Mouse (Mus musculus) intestine, embryonic 14.5 days (tissue): Measurements from ENCODE around the gene Itgal. TPM values are rescaled to one million over a fixed set of nuclear protein-coding genes. Genes with fewer than 3 reads are reported as not detected.
"Not testable (repeated sequence)": the region's sequence is repeated elsewhere in the genome, so short reads cannot be mapped to it uniquely, and the experiment has no call there.

ENCODE experiments used
- ATAC-seq: fragments of 200-750 bp; cut with Nextera tagmentation; replicated peaks from 2 replicates; pipeline ENCODE4 v1.8.0; 2017; ENCODE audit warnings: low read depth, moderate number of reproducible peaks, moderate TSS enrichment, moderate library complexity; ENCODE audit not compliant: low FRiP score, low TSS enrichment
- DNase-seq: peaks from one replicate; pipeline ENCODE4 v3.0.0-alpha.2; 2018; ENCODE audit warnings: low spot score
- H3K27ac ChIP-seq: fragments of 300-500 bp; sonication (generic); 2 replicates; pipeline ENCODE4 v1.5.1; 2014; ENCODE audit warnings: low read depth, mild to moderate bottlenecking, control low read depth
- H3K27me3 ChIP-seq: fragments of 300-500 bp; sonication (generic); replicated peaks from 2 replicates; pipeline ENCODE4 v1.6.1; 2014; ENCODE audit warnings: low read length, control low read depth; ENCODE audit not compliant: control insufficient read depth, insufficient read depth
- H3K36me3 ChIP-seq: fragments of 300-500 bp; sonication (generic); 2 replicates; pipeline ENCODE4 v1.6.1; 2014; ENCODE audit warnings: low read length, control low read depth; ENCODE audit not compliant: control insufficient read depth, insufficient read depth
- H3K4me1 ChIP-seq: fragments of 300-500 bp; sonication (generic); replicated peaks from 2 replicates; pipeline ENCODE4 v1.6.1; 2014; ENCODE audit warnings: low read length, control low read depth, mixed read lengths; ENCODE audit not compliant: control insufficient read depth, insufficient read depth
- H3K4me2 ChIP-seq: fragments of 300-500 bp; sonication (generic); 2 replicates; pipeline ENCODE4 v1.6.1; 2014; ENCODE audit warnings: low read length
- H3K4me3 ChIP-seq: fragments of 300-500 bp; sonication (generic); 2 replicates; pipeline ENCODE4 v1.5.1; 2014; ENCODE audit warnings: low read depth, low read length, control low read depth, mixed read lengths
- H3K9ac ChIP-seq: fragments of 300-500 bp; sonication (generic); 2 replicates; pipeline ENCODE4 v1.6.1; 2014; ENCODE audit warnings: mild to moderate bottlenecking, low read length
- H3K9me3 ChIP-seq: fragments of 300-500 bp; sonication (generic); 2 replicates; pipeline ENCODE4 v1.6.1; 2016; ENCODE audit warnings: low read length, control low read depth; ENCODE audit not compliant: control insufficient read depth
- WGBS: fragments of 180-500 bp; shearing (Covaris S2); extraction: QIAGEN DNeasy Blood & Tissue Kit; methylation state at CpG from one replicate; pipeline ENCODE4 v1.1.7; 2014; 5-methylcytosine and 5-hydroxymethylcytosine counted together
- polyA plus RNA-seq: library from polyadenylated mRNA; unstranded; fragments of >200 nt; fragmentation: Nextera tagmentation; extraction: Ambion mirVana; gene quantifications from 2 replicates; pipeline ENCODE4 v1.2.1, GENCODE M21; 2014

Gene Itgal
- polyA plus RNA-seq, 1 experiment from 2014 or later, result 2.1 TPM

DNA sequence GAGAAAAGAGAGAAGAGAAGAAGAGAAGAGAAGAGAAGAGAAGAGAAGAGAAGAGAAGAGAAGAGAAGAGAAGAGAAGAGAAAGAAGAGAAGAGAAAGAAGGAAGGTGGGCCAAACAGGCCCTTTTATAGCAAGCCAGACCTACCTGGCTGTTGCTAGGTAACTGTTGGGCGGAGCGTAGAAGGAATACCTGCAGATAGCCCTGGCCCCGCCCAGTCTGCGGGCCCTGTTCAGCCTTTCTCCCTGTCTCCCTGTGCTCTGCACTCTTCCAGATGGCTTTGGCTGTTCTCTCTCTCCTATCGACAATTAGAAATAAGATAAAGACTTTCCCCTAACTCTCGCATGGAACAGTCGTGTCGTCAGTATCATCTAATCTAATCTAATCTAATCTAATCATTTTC is 50.6 kb downstream of the Itgal start:
- WGBS, result 11% methylated on average over 8 of the region's 8 CpGs
- Histone ChIP-seq H3K4me2 (peak overlapping the region; percentile 83), H3K4me1 (peaks cover 11% of the 10 kb centered on the region), H3K27ac (0 out of 2 replicates have a peak overlapping the region, but pooled peaks have one; percentile 90), H3K36me3 (peaks cover 20% of the 10 kb centered on the region), H3K9ac (no peak overlapping the region), H3K4me3 (peak overlapping the region; percentile 88), H3K27me3 (no peaks in the 10 kb centered on the region), H3K9me3 (no peaks in the 10 kb centered on the region)
- DNase-seq, result peak; percentile 65
- ATAC-seq, result no peak

GRCm38 (mm10) chr7:127351230-127352004 is 55.4 kb downstream of the Itgal start:
- H3K27me3 ChIP-seq, result 0 out of 2 replicates have a peak, but pooled peaks cover 2% of the 10 kb centered on the region
- H3K27ac ChIP-seq, result no peak overlapping the region
- ATAC-seq (no peak), DNase-seq (no peak)
- no peak overlapping the region for H3K4me3 ChIP-seq
- H3K36me3 ChIP-seq, result no peaks in the 10 kb centered on the region
- no peaks in the 10 kb centered on the region; the same call in 1 of the 2 replicates for H3K9me3 ChIP-seq
- WGBS, result 87% methylated on average over 5 of the region's 5 CpGs
- no peak overlapping the region for H3K9ac ChIP-seq
- peaks cover 6% of the 10 kb centered on the region for H3K4me1 ChIP-seq
- no peak overlapping the region for H3K4me2 ChIP-seq

DNA sequence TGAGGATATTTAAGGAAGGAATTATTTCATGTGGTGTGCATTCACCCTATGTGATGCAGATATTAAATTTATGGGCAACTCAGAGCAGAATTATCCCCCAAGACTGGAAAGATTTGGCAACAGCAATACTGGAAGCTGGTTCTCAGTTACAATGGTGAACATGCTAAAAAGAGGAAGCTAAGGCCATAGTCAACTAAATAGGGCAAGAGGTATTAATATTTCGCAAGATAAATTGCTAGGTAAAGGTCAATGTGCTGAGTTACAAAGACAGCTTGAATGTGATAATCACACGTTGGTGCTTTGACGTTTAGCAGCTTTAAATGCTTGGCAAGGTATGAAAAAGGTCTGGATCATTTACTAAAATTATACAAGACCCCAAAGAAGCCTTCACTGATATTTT is 59.7 kb downstream of the Itgal start:
- Histone ChIP-seq H3K9ac (no peak overlapping the region), H3K4me1 (no peaks in the 10 kb centered on the region), H3K4me2 (no peak overlapping the region), H3K9me3 (no peaks in the 10 kb centered on the region; the same call in 1 of the 2 replicates), H3K27ac (no peak overlapping the region), H3K4me3 (no peak overlapping the region), H3K27me3 (0 out of 2 replicates have a peak, but pooled peaks cover 2% of the 10 kb centered on the region), H3K36me3 (no peaks in the 10 kb centered on the region)
- 59% methylated on average over 3 of the region's 3 CpGs for WGBS
- ATAC-seq (no peak), DNase-seq (no peak)

- H3K9me3 ChIP-seq, result no peaks in the 10 kb centered on the region; the same call in 1 of the 2 replicates
- H3K27me3 ChIP-seq, result 0 out of 2 replicates have a peak, but pooled peaks cover 2% of the 10 kb centered on the region
- no peak overlapping the region for H3K4me2 ChIP-seq
- no peak overlapping the region for H3K27ac ChIP-seq
- H3K36me3 ChIP-seq, result no peaks in the 10 kb centered on the region
- no peak overlapping the region for H3K9ac ChIP-seq
- 77% methylated on average over 2 of the region's 2 CpGs for WGBS
- no peaks in the 10 kb centered on the region for H3K4me1 ChIP-seq
- H3K4me3 ChIP-seq, result no peak overlapping the region
- ATAC-seq (no peak), DNase-seq (no peak)
Measured at GRCm38 (mm10) chr7:127357871-127358270, 61.8 kb downstream of the Itgal start.

DNA sequence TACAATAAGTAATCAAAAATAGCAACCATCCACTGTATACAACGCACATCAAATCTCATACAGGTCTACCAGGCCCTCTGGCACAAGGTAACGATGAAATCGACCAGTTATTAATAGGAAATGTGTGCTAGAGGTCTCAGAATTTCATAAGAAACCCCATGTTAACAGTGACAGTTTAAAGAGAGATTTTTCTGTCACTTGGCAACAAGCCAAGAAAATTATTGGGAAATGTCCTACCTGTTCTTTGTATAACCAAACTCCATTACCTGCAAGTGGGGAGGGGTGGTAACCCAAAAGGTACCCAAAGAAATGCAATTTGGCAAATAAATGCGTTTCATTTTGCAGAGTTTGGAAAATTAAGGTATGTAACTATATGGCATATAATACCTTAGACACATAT is 62.4 kb downstream of the Itgal start:
- H3K27me3 ChIP-seq, result 0 out of 2 replicates have a peak, but pooled peaks cover 2% of the 10 kb centered on the region
- no peak overlapping the region for H3K4me3 ChIP-seq
- no peaks in the 10 kb centered on the region for H3K4me1 ChIP-seq
- ATAC-seq, result no peak
- no peak overlapping the region for H3K9ac ChIP-seq
- H3K4me2 ChIP-seq, result no peak overlapping the region
- no peaks in the 10 kb centered on the region; the same call in 1 of the 2 replicates for H3K9me3 ChIP-seq
- WGBS, result 66% methylated on average over 4 of the region's 4 CpGs
- no peak for DNase-seq
- H3K27ac ChIP-seq, result no peak overlapping the region
- H3K36me3 ChIP-seq, result no peaks in the 10 kb centered on the region

DNA sequence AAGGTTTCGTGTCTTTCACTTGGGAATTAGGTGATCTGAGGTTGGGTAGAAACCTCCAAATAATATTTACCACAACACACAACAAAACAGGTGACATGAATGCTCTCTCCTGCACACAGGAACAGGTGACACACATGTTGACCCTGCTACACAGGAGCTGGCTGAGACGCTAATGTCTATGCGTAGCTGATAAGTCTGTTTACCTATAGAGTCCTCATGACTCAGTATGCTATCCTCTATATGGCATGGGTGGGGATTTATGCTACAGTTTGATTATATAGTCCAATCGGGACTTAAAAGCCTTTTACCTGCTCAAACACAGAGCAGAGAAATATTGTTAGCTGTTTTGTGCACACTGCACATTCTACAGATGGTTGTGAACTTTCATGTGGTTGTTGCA is 64.2 kb downstream of the Itgal start:
- Histone ChIP-seq H3K27ac (no peak overlapping the region), H3K4me2 (no peak overlapping the region), H3K36me3 (no peaks in the 10 kb centered on the region), H3K4me1 (no peaks in the 10 kb centered on the region), H3K9ac (no peak overlapping the region), H3K9me3 (no peaks in the 10 kb centered on the region), H3K27me3 (peaks cover 8% of the 10 kb centered on the region; the same call in 1 of the 2 replicates), H3K4me3 (no peak overlapping the region)
- WGBS, result 57% methylated on average over 4 of the region's 4 CpGs
- no peak for DNase-seq
- no peak for ATAC-seq

DNA sequence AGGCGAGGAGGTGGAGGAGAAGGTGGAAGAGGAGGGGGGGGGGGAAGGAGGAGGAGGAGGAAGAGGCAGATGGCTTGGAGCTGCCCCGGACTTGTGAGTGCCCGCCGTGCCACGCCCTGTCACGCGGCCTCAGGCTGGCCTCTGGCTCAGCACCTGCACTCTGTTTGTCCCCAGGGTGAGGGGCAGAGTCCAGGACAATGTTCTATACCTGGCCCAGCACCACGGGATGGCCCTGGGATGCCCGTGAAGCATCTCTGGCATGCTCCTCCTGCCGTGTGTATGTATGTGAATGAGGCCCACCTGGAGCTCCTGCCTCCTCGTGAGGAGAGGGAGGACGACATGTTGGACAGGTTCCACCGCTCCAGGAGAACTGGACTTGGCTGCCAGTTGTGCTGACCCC is 65.4 kb downstream of the Itgal start:
- peak; percentile 82 for ATAC-seq
- H3K4me2 ChIP-seq, result no peak overlapping the region
- H3K27ac ChIP-seq, result no peak overlapping the region

GRCm38 (mm10) chr7:127362418-127362817 is 66.4 kb downstream of the Itgal start:
- not testable (repeated sequence) for H3K27ac ChIP-seq, H3K36me3 ChIP-seq, H3K4me3 ChIP-seq, H3K9ac ChIP-seq, H3K9me3 ChIP-seq, H3K27me3 ChIP-seq, ATAC-seq, H3K4me1 ChIP-seq
- H3K4me2 ChIP-seq, result peak overlapping the region; percentile 30
- WGBS, result 27% methylated on average over 13 of the region's 13 CpGs
- DNase-seq, result peak; percentile 60

More for the DNA sequence above, 65.4 kb downstream of the Itgal start:
- WGBS, result 47% methylated on average over 13 of the region's 13 CpGs
- Histone ChIP-seq H3K9ac (no peak overlapping the region; the same call in 1 of the 2 replicates), H3K4me1 (no peaks in the 10 kb centered on the region), H3K27me3 (peaks cover 6% of the 10 kb centered on the region; the same call in 1 of the 2 replicates), H3K4me3 (no peak overlapping the region), H3K9me3 (no peaks in the 10 kb centered on the region), H3K36me3 (no peaks in the 10 kb centered on the region)
- peak; percentile 55 for DNase-seq
